8 mouse cellular contexts compared by ENCODE assay signal in genomic region chr13:74010678-74011077, GRCm38 (mm10). TPM values are rescaled to one million over a fixed set of nuclear protein-coding genes. Genes with fewer than 3 reads are reported as not detected.
DNase-seq lines count a peak whose midpoint lies in the region; ATAC-seq lines count a peak whose summit lies in the region.

No protein-coding gene starts in this region.

- 12% methylated on average over 3 of the region's 3 CpGs for WGBS in kidney, embryonic 14.5 days
- 15% methylated on average over 3 of the region's 3 CpGs for WGBS in hindbrain, embryonic 10.5 days
- 6% methylated on average over 3 of the region's 3 CpGs for WGBS in liver, embryonic 13.5 days (ENCODE audit: insufficient replicate concordance)

- no peak overlapping the region for H3K9ac ChIP-seq in kidney, embryonic 14.5 days (ENCODE audit: low read depth, low read length)
- H3K9ac ChIP-seq in liver, embryonic 13.5 days = no peak overlapping the region

- no peak for DNase-seq in kidney, postnatal 14 days
- DNase-seq in cerebellum, postnatal 14 days = peak; percentile 63 to 64
- no peak for DNase-seq in hindbrain, embryonic 10.5 days (ENCODE audit: low spot score)
- DNase-seq in liver, embryonic 13.5 days = no peak
- DNase-seq in skeletal muscle tissue, adult 2 months (ENCODE audit: low read depth, low spot score) = peak; percentile 36
- no peak for DNase-seq in adrenal gland, postnatal 4 days (ENCODE audit: low spot score in 2 of 2)
- DNase-seq in ovary, postnatal 36 days (ENCODE audit: low spot score) = no peak

- H3K4me2 ChIP-seq in kidney, embryonic 14.5 days (replicated peaks; ENCODE audit: low read depth, low read length) = peak overlapping the region; percentile 98
- H3K4me2 ChIP-seq in liver, embryonic 13.5 days = peak overlapping the region; percentile 88

- H3K27me3 ChIP-seq in kidney, embryonic 14.5 days (ENCODE audit: control insufficient read depth, insufficient read depth, low read length) = peaks cover 18% of the 10 kb centered on the region
- peaks cover 53% of the 10 kb centered on the region for H3K27me3 ChIP-seq in hindbrain, embryonic 10.5 days (ENCODE audit: insufficient read depth, poor library complexity, severe bottlenecking)
- peaks cover 90% of the 10 kb centered on the region for H3K27me3 ChIP-seq in liver, embryonic 13.5 days

- no peak overlapping the region for H3K27ac ChIP-seq in kidney, embryonic 14.5 days (ENCODE audit: low read depth, low read length)
- no peak overlapping the region for H3K27ac ChIP-seq in hindbrain, embryonic 10.5 days
- H3K27ac ChIP-seq in liver, embryonic 13.5 days = no peak overlapping the region

- H3K4me3 ChIP-seq in kidney, embryonic 14.5 days (ENCODE audit: low read length) = peak overlapping the region; percentile 52
- H3K4me3 ChIP-seq in hindbrain, embryonic 10.5 days = peak overlapping the region; percentile 65
- peak overlapping the region; percentile 61 for H3K4me3 ChIP-seq in liver, embryonic 13.5 days (replicated peaks)

- 0 out of 2 replicates have a peak, but pooled peaks cover 4% of the 10 kb centered on the region for H3K4me1 ChIP-seq in kidney, embryonic 14.5 days (ENCODE audit: control insufficient read depth, insufficient read depth, low read length)
- peaks cover 24% of the 10 kb centered on the region for H3K4me1 ChIP-seq in hindbrain, embryonic 10.5 days (replicated peaks)
- peaks cover 26% of the 10 kb centered on the region for H3K4me1 ChIP-seq in liver, embryonic 13.5 days (replicated peaks)

- H3K9me3 ChIP-seq in kidney, embryonic 14.5 days (ENCODE audit: control insufficient read depth, low read length) = no peaks in the 10 kb centered on the region
- no peaks in the 10 kb centered on the region for H3K9me3 ChIP-seq in hindbrain, embryonic 10.5 days
- no peaks in the 10 kb centered on the region for H3K9me3 ChIP-seq in liver, embryonic 13.5 days (replicated peaks)

- no peaks in the 10 kb centered on the region for H3K36me3 ChIP-seq in kidney, embryonic 14.5 days (ENCODE audit: control insufficient read depth, insufficient read depth, low read length)
- no peaks in the 10 kb centered on the region for H3K36me3 ChIP-seq in hindbrain, embryonic 10.5 days
- H3K36me3 ChIP-seq in liver, embryonic 13.5 days = no peaks in the 10 kb centered on the region

- no peak for ATAC-seq in kidney, embryonic 14.5 days (ENCODE audit: low FRiP score, low TSS enrichment)
- no peak for ATAC-seq in liver, embryonic 13.5 days (ENCODE audit: low read depth)

RNA-seq across cellular contexts. Expression of gene Tppp, which starts 1.5 kb away (rescaled TPM):
- polyA plus RNA-seq in kidney, embryonic 14.5 days (2014; fragmentation: Nextera tagmentation; extraction: Ambion mirVana) = 0.31 and 0.55 TPM in 2 replicates
- polyA plus RNA-seq in hindbrain, embryonic 10.5 days (2016; fragmentation: Nextera tagmentation; extraction: Ambion mirVana) = 0.85 and 2.8 TPM in 2 replicates
- 0.20 and 0.30 TPM in 2 replicates for polyA plus RNA-seq in liver, embryonic 13.5 days (2015; fragmentation: Nextera tagmentation; extraction: Ambion mirVana)
- total RNA-seq in adrenal gland, postnatal 4 days (2021) = 1 to 10 TPM; 3.1 to 4.3 TPM

RNA-seq across cellular contexts. Expression of gene Zdhhc11, which starts 47.0 kb away (rescaled TPM):
- not detected in 2 replicates for polyA plus RNA-seq in kidney, embryonic 14.5 days (2014; fragmentation: Nextera tagmentation; extraction: Ambion mirVana)
- not detected in 2 replicates for polyA plus RNA-seq in hindbrain, embryonic 10.5 days (2016; fragmentation: Nextera tagmentation; extraction: Ambion mirVana)
- polyA plus RNA-seq in liver, embryonic 13.5 days (2015; fragmentation: Nextera tagmentation; extraction: Ambion mirVana) = not detected in 2 replicates
- total RNA-seq in adrenal gland, postnatal 4 days (2021) = not detected

RNA-seq across cellular contexts. Expression of gene Cep72, which starts 51.4 kb away (rescaled TPM):
- polyA plus RNA-seq in kidney, embryonic 14.5 days (2014; fragmentation: Nextera tagmentation; extraction: Ambion mirVana) = 12.6 and 20.9 TPM in 2 replicates
- 17.0 and 22.8 TPM in 2 replicates for polyA plus RNA-seq in hindbrain, embryonic 10.5 days (2016; fragmentation: Nextera tagmentation; extraction: Ambion mirVana)
- 7.8 and 8.6 TPM in 2 replicates for polyA plus RNA-seq in liver, embryonic 13.5 days (2015; fragmentation: Nextera tagmentation; extraction: Ambion mirVana)
- total RNA-seq in adrenal gland, postnatal 4 days (2021) = 10 to 100 TPM in 1 of 2 experiments, 1 to 10 TPM in 1; 8.9 to 10.7 TPM

Comparison
In these comparisons a context has a peak if more than half of its experiments do, and no peak if none do; other contexts are left out.
1. DNase-seq: peak in cerebellum, postnatal 14 days (2 of 2) and skeletal muscle tissue, adult 2 months (single experiment); none in kidney, postnatal 14 days (single experiment), hindbrain, embryonic 10.5 days (single experiment), liver, embryonic 13.5 days (single experiment), adrenal gland, postnatal 4 days (0 of 2) and ovary, postnatal 36 days (single experiment).
2. Peak in every context shown above with its lines, with median percentiles within 50 percentile points of each other: H3K4me3 ChIP-seq.